In the genomic region with DNA sequence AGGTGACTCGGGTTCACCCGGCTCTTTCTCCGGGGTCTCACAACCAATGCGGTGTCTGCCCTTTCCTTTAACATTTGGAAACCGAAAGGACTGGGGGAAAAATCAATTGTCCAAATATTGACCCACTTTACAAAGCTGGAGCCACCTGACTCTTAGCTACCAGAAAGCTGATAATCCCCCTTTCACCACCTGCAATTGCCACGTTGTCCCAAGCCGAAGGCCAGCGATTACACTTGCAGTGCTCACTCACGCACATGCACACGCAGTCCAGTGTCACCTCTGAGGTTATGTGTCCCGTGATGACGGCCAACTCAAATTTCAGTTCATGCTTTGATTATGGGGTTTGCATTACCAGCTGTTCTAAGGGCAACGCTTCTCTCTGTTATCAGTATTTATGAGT, we compare ENCODE assay signal across 24 mouse cellular contexts.
DNase-seq lines count a peak whose midpoint lies in the region; ATAC-seq and TF ChIP-seq lines count a peak whose summit lies in the region.
"Had no signal": no experiment of that assay in that cellular context is flagged by ENCODE, and none has a peak within 500 bp of the region (broad histone marks: within the 10 kb centered on the region; RNA-seq: fewer than 3 reads in every experiment).

No protein-coding gene starts in this region.

- DNase-seq in heart, adult 11 months, result peak; percentile 73
- no peak for DNase-seq in heart, adult 2 months
- peak in 2 of 3 experiments; percentile 26 to 30 for DNase-seq in liver, embryonic 14.5 days (ENCODE audit: low read depth in 3 of 3, low spot score in 3 of 3)
- no peak for DNase-seq in forebrain, embryonic 10.5 days (ENCODE audit: extremely low spot score, low spot score)
- no peak for DNase-seq in layer of hippocampus, adult 8-10 months (ENCODE audit: low spot score in 2 of 2)
- DNase-seq in cerebellum, adult 11 months, result no peak
- DNase-seq: cerebellum, adult 8-10 months; gastrocnemius, postnatal 36 days; kidney, adult 8-10 months; kidney, postnatal 14 days; left cerebral cortex, postnatal 4 days; lung, adult 18-20 months; lung, postnatal 14 days; spleen, adult 18-20 months; thymus, postnatal 14 days had no signal

- TF ChIP-seq CTCF in heart, adult 2 months (IDR thresholded peaks at IDR 0.05), result no peak
- TF ChIP-seq CTCF in liver, embryonic 14.5 days (IDR thresholded peaks at IDR 0.05; ENCODE audit: low read depth), result no peak

- 85% methylated on average over 13 of the region's 13 CpGs for WGBS in heart, adult 2 months
- 58% methylated on average over 13 of the region's 13 CpGs for WGBS in intestine, embryonic 16.5 days
- 76% methylated on average over 13 of the region's 13 CpGs for WGBS in liver, embryonic 14.5 days (ENCODE audit: insufficient replicate concordance)
- WGBS in stomach, embryonic 16.5 days, result 67% methylated on average over 13 of the region's 13 CpGs
- WGBS in forebrain, embryonic 10.5 days, result 85% methylated on average over 13 of the region's 13 CpGs

- H3K36me3 ChIP-seq in heart, adult 2 months (ENCODE audit: control insufficient read depth, insufficient read depth, low read length), result no peaks in the 10 kb centered on the region
- H3K36me3 ChIP-seq in intestine, embryonic 16.5 days (ENCODE audit: control insufficient read depth, insufficient read depth, low read length), result no peaks in the 10 kb centered on the region
- no peaks in the 10 kb centered on the region for H3K36me3 ChIP-seq in liver, embryonic 14.5 days (replicated peaks; ENCODE audit: control insufficient read depth, insufficient read depth, low read depth)
- H3K36me3 ChIP-seq in stomach, embryonic 16.5 days (ENCODE audit: control insufficient read depth, insufficient read depth, low read length), result no peaks in the 10 kb centered on the region
- H3K36me3 ChIP-seq in forebrain, embryonic 10.5 days (replicated peaks), result no peaks in the 10 kb centered on the region
- H3K36me3 ChIP-seq: midbrain, embryonic 15.5 days had no signal

- intact Hi-C loops in heart, adult 2 months (cut with DNase I), result no loop called here

- H3K9ac ChIP-seq in heart, adult 2 months (ENCODE audit: low read depth, low read length), result no peak overlapping the region
- no peak overlapping the region for H3K9ac ChIP-seq in intestine, embryonic 16.5 days (ENCODE audit: low read depth, low read length)
- H3K9ac ChIP-seq in liver, embryonic 14.5 days (replicated peaks), result no peak overlapping the region
- no peak overlapping the region for H3K9ac ChIP-seq in stomach, embryonic 16.5 days (ENCODE audit: low read length)
- H3K9ac ChIP-seq: midbrain, embryonic 15.5 days had no signal

- no peak overlapping the region for H3K4me2 ChIP-seq in intestine, embryonic 16.5 days (ENCODE audit: low read depth, low read length)
- H3K4me2 ChIP-seq in liver, embryonic 14.5 days (ENCODE audit: low read depth), result no peak overlapping the region
- 0 out of 2 replicates have a peak overlapping the region, but pooled peaks have one; percentile 14 for H3K4me2 ChIP-seq in stomach, embryonic 16.5 days (ENCODE audit: low read depth, low read length)
- H3K4me2 ChIP-seq: heart, embryonic 11.5 days; midbrain, embryonic 15.5 days had no signal

- no peak overlapping the region for H3K4me3 ChIP-seq in heart, adult 2 months
- no peak overlapping the region for H3K4me3 ChIP-seq in intestine, embryonic 16.5 days (ENCODE audit: low read length)
- H3K4me3 ChIP-seq in liver, embryonic 14.5 days (ENCODE audit: insufficient read depth in 1 of 2, low read depth in 2 of 2, low read length in 2 of 2), result no peak overlapping the region
- no peak overlapping the region for H3K4me3 ChIP-seq in stomach, embryonic 16.5 days (replicated peaks; ENCODE audit: low read length)
- no peak overlapping the region for H3K4me3 ChIP-seq in forebrain, embryonic 10.5 days
- H3K4me3 ChIP-seq: midbrain, embryonic 15.5 days; myocyte had no signal

- H3K27ac ChIP-seq in heart, adult 2 months, result no peak overlapping the region
- no peak overlapping the region for H3K27ac ChIP-seq in intestine, embryonic 16.5 days (ENCODE audit: low read length)
- no peak overlapping the region for H3K27ac ChIP-seq in liver, embryonic 14.5 days
- no peak overlapping the region; the same call in 1 of the 2 replicates for H3K27ac ChIP-seq in stomach, embryonic 16.5 days (ENCODE audit: low read length)
- H3K27ac ChIP-seq in forebrain, embryonic 10.5 days, result no peak overlapping the region
- H3K27ac ChIP-seq: hindbrain, postnatal 0 days; midbrain, embryonic 15.5 days had no signal

- no peaks in the 10 kb centered on the region for H3K9me3 ChIP-seq in intestine, embryonic 16.5 days (ENCODE audit: control insufficient read depth, low read length)
- H3K9me3 ChIP-seq in liver, embryonic 14.5 days (ENCODE audit: control insufficient read depth, low read length), result no peaks in the 10 kb centered on the region
- H3K9me3 ChIP-seq in stomach, embryonic 16.5 days (replicated peaks; ENCODE audit: control insufficient read depth, low read length), result no peaks in the 10 kb centered on the region
- H3K9me3 ChIP-seq in forebrain, embryonic 10.5 days, result no peaks in the 10 kb centered on the region
- H3K9me3 ChIP-seq: midbrain, embryonic 15.5 days had no signal

- ATAC-seq in intestine, embryonic 16.5 days, result peak; percentile 74
- peak; percentile 49; the same call in 1 of the 2 replicates for ATAC-seq in liver, embryonic 14.5 days (ENCODE audit: insufficient read depth)
- ATAC-seq in stomach, embryonic 16.5 days (ENCODE audit: insufficient read depth, low FRiP score), result peak; percentile 86
- ATAC-seq: CD4-positive, CD25-positive, alpha-beta regulatory T cell, adult 4 months; forebrain, embryonic 16.5 days; hindbrain, postnatal 0 days; midbrain, embryonic 15.5 days; Patski had no signal

- no peak for TF ChIP-seq EP300 in heart, adult 2 months (IDR thresholded peaks at IDR 0.05; ENCODE audit: insufficient read depth, low read depth, low read length)
- no peak for TF ChIP-seq EP300 in liver, embryonic 14.5 days (IDR thresholded peaks at IDR 0.05; ENCODE audit: low read depth)

- H3K79me2 ChIP-seq in heart, adult 2 months (replicated peaks; ENCODE audit: control insufficient read depth, insufficient read depth, low read length), result no peaks in the 10 kb centered on the region

- no peaks in the 10 kb centered on the region for H3K27me3 ChIP-seq in heart, adult 2 months (ENCODE audit: control insufficient read depth, insufficient read depth, low read length)
- 0 out of 2 replicates have a peak, but pooled peaks cover 3% of the 10 kb centered on the region for H3K27me3 ChIP-seq in intestine, embryonic 16.5 days (replicated peaks; ENCODE audit: control insufficient read depth, insufficient read depth, low read length)
- no peaks in the 10 kb centered on the region for H3K27me3 ChIP-seq in liver, embryonic 14.5 days (ENCODE audit: control insufficient read depth, insufficient read depth, low read length)
- no peaks in the 10 kb centered on the region for H3K27me3 ChIP-seq in stomach, embryonic 16.5 days (ENCODE audit: control insufficient read depth, insufficient read depth, low read length)
- H3K27me3 ChIP-seq in forebrain, embryonic 10.5 days (ENCODE audit: poor library complexity, severe bottlenecking), result no peaks in the 10 kb centered on the region
- H3K27me3 ChIP-seq: midbrain, embryonic 15.5 days; Patski had no signal

- H3K4me1 ChIP-seq in heart, adult 2 months (ENCODE audit: control insufficient read depth, insufficient read depth, low read length), result no peaks in the 10 kb centered on the region
- no peaks in the 10 kb centered on the region for H3K4me1 ChIP-seq in intestine, embryonic 16.5 days (ENCODE audit: control insufficient read depth, insufficient read depth, low read length)
- H3K4me1 ChIP-seq in liver, embryonic 14.5 days (replicated peaks; ENCODE audit: control insufficient read depth in 2 of 2, insufficient read depth in 2 of 2, low read length in 1 of 2), result peaks cover 12 to 25% of the 10 kb centered on the region in 2 experiments
- no peaks in the 10 kb centered on the region for H3K4me1 ChIP-seq in stomach, embryonic 16.5 days (ENCODE audit: control insufficient read depth, insufficient read depth, low read length)
- H3K4me1 ChIP-seq in forebrain, embryonic 10.5 days, result no peaks in the 10 kb centered on the region
- H3K4me1 ChIP-seq: midbrain, embryonic 15.5 days had no signal

- no peak for TF ChIP-seq POLR2A in heart, adult 2 months (IDR thresholded peaks at IDR 0.05; ENCODE audit: insufficient read depth, low read depth, low read length)

Comparison
In these comparisons a context has a peak if more than half of its experiments do, and no peak if none do; other contexts are left out.
1. DNase-seq: peak in heart, adult 11 months (single experiment) and liver, embryonic 14.5 days (2 of 3); none in heart, adult 2 months (0 of 2), forebrain, embryonic 10.5 days (single experiment), layer of hippocampus, adult 8-10 months (0 of 2) and cerebellum, adult 11 months (single experiment).
2. Peak in every context shown above with its lines, with median percentiles within 50 percentile points of each other: ATAC-seq.